Mouse (Mus musculus): Measurements from ENCODE around the gene Nisch. TPM values are rescaled to one million over a fixed set of nuclear protein-coding genes. Genes with fewer than 3 reads are reported as not detected.

Nisch gene
- total and polyA plus RNA-seq, 3 experiments, result 46.3 to 180 (median 85.2) TPM

DNA sequence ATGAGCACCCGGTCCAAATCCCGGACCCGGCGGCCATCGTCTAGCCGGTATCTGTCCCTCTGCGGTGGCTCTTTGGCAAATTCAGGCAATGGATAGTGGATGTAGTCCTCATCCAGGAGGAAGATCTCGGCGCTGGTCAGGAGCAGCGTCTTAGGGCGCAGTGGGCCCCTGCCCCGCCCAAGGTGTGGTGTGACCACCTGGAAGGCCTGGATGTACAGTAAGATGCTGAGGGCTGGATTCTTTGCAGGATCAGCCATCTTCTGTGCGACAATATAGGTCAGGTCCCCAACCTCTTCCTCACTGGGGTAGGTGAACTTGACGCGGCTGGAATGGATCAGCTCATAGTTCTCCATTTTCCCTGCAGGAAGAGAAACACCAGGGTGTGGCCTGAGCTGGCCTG lies 44.9 kb downstream of the Nisch start:
- H3K27me3 ChIP-seq (replicated peaks), result no peaks in the 10 kb centered on the region
- no peak overlapping the region for H3K4me3 ChIP-seq (replicated peaks in 1 of 3; ENCODE audit: low read depth in 2 of 3, low read length in 2 of 3, poor library complexity in 1 of 3)
- H3K27ac ChIP-seq (ENCODE audit: insufficient read depth, low read depth), result no peak overlapping the region
- H3K4me2 ChIP-seq (ENCODE audit: insufficient read depth, low read depth, poor library complexity, severe bottlenecking), result no peak overlapping the region
- TF ChIP-seq JUND (conservative IDR thresholded peaks at IDR 0.05; ENCODE audit: low read depth, low read length) (no peak), POLR2A (IDR thresholded peaks at IDR 0.05; ENCODE audit: low read depth, low read length) (no peak), MAZ (IDR thresholded peaks at IDR 0.05; ENCODE audit: low read depth, low read length) (no peak), USF1 (IDR thresholded peaks at IDR 0.05; ENCODE audit: low read depth, low read length) (no peak), NELFE (IDR thresholded peaks at IDR 0.05; ENCODE audit: low read depth, low read length) (no peak), JUN (IDR thresholded peaks at IDR 0.05; ENCODE audit: insufficient read depth, low read depth, low read length) (no peak), ZKSCAN1 (IDR thresholded peaks at IDR 0.05; ENCODE audit: borderline replicate concordance, low read depth, low read length) (no peak), ETS1 (conservative IDR thresholded peaks at IDR 0.05; ENCODE audit: low read depth, low read length) (no peak), NRF1 (IDR thresholded peaks at IDR 0.05; ENCODE audit: low read depth, low read length) (no peak), CTCF (conservative IDR thresholded peaks at IDR 0.05 in 1 of 2, IDR thresholded peaks at IDR 0.05 in 1 of 2; ENCODE audit: low read depth in 2 of 2, low read length in 2 of 2) (no peak), ZC3H11A (IDR thresholded peaks at IDR 0.05; ENCODE audit: low read depth, low read length) (no peak), ZNF384 (IDR thresholded peaks at IDR 0.05; ENCODE audit: low read depth, low read length) (no peak)
- no peaks in the 10 kb centered on the region for H3K9me3 ChIP-seq (replicated peaks; ENCODE audit: low read length)
- no peak for DNase-seq (ENCODE audit: extremely low read depth)
- H3K9ac ChIP-seq (ENCODE audit: insufficient read depth, low read depth), result no peak overlapping the region
- dilution Hi-C loops (cut with MboI; ENCODE audit: extremely low pct_ligation_motif_present, extremely low pct_unique_long_range_greater_than_20kb, low sequenced_read_pairs), result no loop called here
- H3K4me1 ChIP-seq (ENCODE audit: control insufficient read depth in 1 of 2, insufficient read depth in 2 of 2), result peaks cover 6 to 21% of the 10 kb centered on the region in 2 experiments; a peak in 2 of 4 replicates
- H3K36me3 ChIP-seq (replicated peaks in 1 of 2; ENCODE audit: control insufficient read depth in 1 of 2, insufficient read depth in 1 of 2, low read length in 1 of 2), result peaks cover 64 to 68% of the 10 kb centered on the region in 2 experiments
- in situ Hi-C loops (cut with MboI; ENCODE audit: low pct_ligation_motif_present, low pct_unique_long_range_greater_than_20kb, low sequenced_read_pairs), result no loop called here
- H3K79me2 ChIP-seq (replicated peaks; ENCODE audit: control insufficient read depth, extremely low read depth, insufficient read depth, poor library complexity, severe bottlenecking), result no peaks in the 10 kb centered on the region

DNA sequence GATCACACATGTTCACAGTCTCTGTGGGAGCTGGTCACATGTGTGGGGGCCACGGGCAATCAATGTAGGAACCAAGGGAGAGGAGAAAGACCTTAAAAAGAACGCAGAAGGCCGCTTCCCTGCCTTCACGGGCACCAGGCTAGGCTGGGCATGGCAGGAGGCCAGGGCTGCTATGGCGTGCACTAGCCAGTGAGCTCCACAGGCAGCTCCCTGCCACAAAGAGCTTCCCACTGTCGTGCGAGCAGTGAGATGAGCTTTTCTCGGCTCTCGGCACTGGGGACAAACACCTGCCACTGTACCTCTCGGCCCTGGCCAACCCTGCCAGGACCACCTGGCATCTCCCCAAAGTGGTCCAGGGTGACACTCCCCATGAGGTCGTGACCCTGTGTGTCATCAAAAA lies 45.4 kb downstream of the Nisch start:
- no peaks in the 10 kb centered on the region for H3K79me2 ChIP-seq (replicated peaks; ENCODE audit: control insufficient read depth, extremely low read depth, insufficient read depth, poor library complexity, severe bottlenecking)
- H3K4me2 ChIP-seq (ENCODE audit: insufficient read depth, low read depth, poor library complexity, severe bottlenecking), result no peak overlapping the region
- peaks cover 7 to 24% of the 10 kb centered on the region in 2 experiments; a peak in 3 of 4 replicates for H3K4me1 ChIP-seq (ENCODE audit: control insufficient read depth in 1 of 2, insufficient read depth in 2 of 2)
- TF ChIP-seq UBTF (IDR thresholded peaks at IDR 0.05; ENCODE audit: low read depth, low read length), result no peak
- TF ChIP-seq HCFC1 (IDR thresholded peaks at IDR 0.05; ENCODE audit: low read depth, low read length), result no peak
- TF ChIP-seq RAD21 (IDR thresholded peaks at IDR 0.05; ENCODE audit: low read depth, low read length), result no peak
- no peak for TF ChIP-seq CHD1 (IDR thresholded peaks at IDR 0.05; ENCODE audit: low read depth, low read length)
- TF ChIP-seq SIN3A (IDR thresholded peaks at IDR 0.05; ENCODE audit: low read length), result no peak
- no peak for TF ChIP-seq NELFE (IDR thresholded peaks at IDR 0.05; ENCODE audit: low read depth, low read length)
- no peak for TF ChIP-seq BHLHE40 (IDR thresholded peaks at IDR 0.05; ENCODE audit: low read depth, low read length)
- TF ChIP-seq ZNF384 (IDR thresholded peaks at IDR 0.05; ENCODE audit: low read depth, low read length), result no peak
- no peak overlapping the region for H3K4me3 ChIP-seq (replicated peaks in 1 of 3; ENCODE audit: low read depth in 2 of 3, low read length in 2 of 3, poor library complexity in 1 of 3)
- H3K27me3 ChIP-seq (replicated peaks), result no peaks in the 10 kb centered on the region
- no peak for DNase-seq (ENCODE audit: extremely low read depth)
- H3K9me3 ChIP-seq (replicated peaks; ENCODE audit: low read length), result no peaks in the 10 kb centered on the region
- H3K36me3 ChIP-seq (replicated peaks in 1 of 2; ENCODE audit: control insufficient read depth in 1 of 2, insufficient read depth in 1 of 2, low read length in 1 of 2), result peaks cover 59 to 64% of the 10 kb centered on the region in 2 experiments
- dilution Hi-C loops (cut with MboI; ENCODE audit: extremely low pct_ligation_motif_present, extremely low pct_unique_long_range_greater_than_20kb, low sequenced_read_pairs), result no loop called here
- H3K9ac ChIP-seq (ENCODE audit: insufficient read depth, low read depth), result no peak overlapping the region
- in situ Hi-C loops (cut with MboI; ENCODE audit: low pct_ligation_motif_present, low pct_unique_long_range_greater_than_20kb, low sequenced_read_pairs), result no loop called here
- no peak overlapping the region for H3K27ac ChIP-seq (ENCODE audit: insufficient read depth, low read depth)
